Mouse (Mus musculus): Measurements from ENCODE around the gene Nfatc4.

Gene Nfatc4

DNA sequence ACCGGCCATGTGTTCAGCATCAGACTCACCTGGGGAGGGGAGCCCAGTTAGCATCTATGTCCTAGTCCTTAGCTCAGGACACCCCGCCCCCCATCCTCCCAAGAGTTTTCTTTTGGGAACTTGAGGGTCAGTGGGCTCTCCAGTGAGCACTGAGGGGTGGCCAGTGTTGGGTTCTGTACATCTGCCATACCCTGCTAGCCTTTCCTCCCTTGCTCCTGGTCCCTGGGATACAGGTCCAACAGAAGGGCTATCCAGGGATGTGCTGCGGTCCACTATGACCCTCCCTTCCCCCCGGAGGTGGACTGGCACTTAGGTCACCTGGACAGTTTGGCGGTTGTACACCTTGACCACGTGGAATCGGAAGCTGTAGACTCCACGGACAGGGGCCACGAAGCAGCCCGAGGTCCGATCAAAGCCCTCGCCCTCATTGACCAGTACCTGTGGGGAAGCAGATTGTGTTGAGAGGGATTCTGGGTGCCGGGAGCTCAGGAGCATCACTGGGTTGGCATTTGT lies 60.3 kb downstream of the Nfatc4 start:
- DNase-seq (ENCODE audit: low spot score in 2 of 2), result no peak

Measured in spleen, postnatal 10 days (tissue).